Mouse (Mus musculus): Measurements from ENCODE around the gene Zfp536. TPM values are rescaled to one million over a fixed set of nuclear protein-coding genes. Genes with fewer than 3 reads are reported as not detected.

The Zfp536 gene
- polyA plus RNA-seq, 1 experiment from 2014 or later: 3.7 TPM

DNA sequence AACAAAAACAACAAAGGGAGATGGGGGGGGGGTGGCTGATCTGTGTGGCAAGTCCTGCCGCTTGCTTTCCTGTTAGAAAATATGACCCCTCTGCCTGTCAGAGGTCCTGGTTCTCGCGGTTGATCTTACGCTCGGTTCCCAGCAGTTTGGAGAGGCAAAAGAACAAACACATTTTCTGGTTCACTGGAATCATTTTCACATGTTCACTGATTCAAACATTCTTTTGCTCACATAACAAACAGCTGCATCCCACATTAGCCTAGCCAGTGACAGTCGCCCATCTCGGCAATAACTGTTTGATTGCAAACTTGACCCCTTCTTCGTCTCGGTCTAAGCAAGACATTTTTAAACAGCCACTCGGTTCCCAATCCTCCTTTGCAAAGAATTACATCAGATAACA is 208.8 kb downstream of the Zfp536 start:
- Histone ChIP-seq H3K4me2 (ENCODE audit: low read length) (peak overlapping the region; percentile 21; the same call in 1 of the 2 replicates), H3K27me3 (ENCODE audit: insufficient read depth, low read length) (no peaks in the 10 kb centered on the region), H3K4me1 (replicated peaks; ENCODE audit: insufficient read depth, low read length) (0 out of 2 replicates have a peak, but pooled peaks cover 5% of the 10 kb centered on the region), H3K27ac (no peak overlapping the region), H3K4me3 (replicated peaks; ENCODE audit: low read depth, low read length) (no peak overlapping the region), H3K9me3 (replicated peaks; ENCODE audit: low read length) (no peaks in the 10 kb centered on the region), H3K9ac (ENCODE audit: low read depth, low read length) (no peak overlapping the region), H3K36me3 (ENCODE audit: insufficient read depth, low read length) (no peaks in the 10 kb centered on the region)
- DNase-seq (ENCODE audit: low spot score) (no peak), ATAC-seq (replicated peaks; ENCODE audit: low FRiP score, low read depth) (no peak)
- 24% methylated on average over 10 of the region's 10 CpGs for WGBS
- no peak for TF ChIP-seq CTCF (IDR thresholded peaks at IDR 0.05; ENCODE audit: low read depth)

DNA sequence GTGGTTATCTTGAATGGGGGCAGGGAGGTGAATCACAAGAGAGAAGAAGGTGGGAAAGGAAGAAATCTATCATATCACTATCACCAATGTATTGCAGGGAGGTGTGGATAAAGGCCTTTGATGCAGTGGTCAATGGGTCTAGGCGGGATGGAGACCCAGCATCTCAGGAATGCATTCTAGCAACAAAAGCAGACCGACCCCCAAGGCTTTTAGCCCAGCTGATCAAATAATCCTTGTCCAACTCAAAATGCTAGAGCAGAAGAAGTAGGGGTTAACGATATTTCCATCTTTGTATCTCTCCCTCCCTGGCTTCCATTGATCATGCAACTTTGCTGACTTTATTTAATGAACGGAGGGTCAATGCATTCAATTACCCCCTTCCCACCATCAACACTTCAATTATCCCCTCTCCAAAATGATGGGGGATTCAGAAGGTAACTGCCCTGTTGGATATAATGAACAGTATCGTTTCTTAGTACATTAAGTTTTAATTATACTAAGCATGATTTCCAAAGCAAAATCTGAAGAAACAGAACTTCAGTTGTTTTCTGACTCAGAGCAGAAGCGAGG is 209.5 kb downstream of the Zfp536 start:
- 0 out of 2 replicates have a peak, but pooled peaks cover 5% of the 10 kb centered on the region for H3K4me1 ChIP-seq (replicated peaks; ENCODE audit: insufficient read depth, low read length)
- TF ChIP-seq CTCF (IDR thresholded peaks at IDR 0.05; ENCODE audit: low read depth): no peak
- H3K27me3 ChIP-seq (ENCODE audit: insufficient read depth, low read length): no peaks in the 10 kb centered on the region
- H3K4me3 ChIP-seq (replicated peaks; ENCODE audit: low read depth, low read length): no peak overlapping the region
- no peaks in the 10 kb centered on the region for H3K9me3 ChIP-seq (replicated peaks; ENCODE audit: low read length)
- no peak overlapping the region for H3K27ac ChIP-seq
- DNase-seq (ENCODE audit: low spot score) (no peak), ATAC-seq (replicated peaks; ENCODE audit: low FRiP score, low read depth) (no peak)
- H3K4me2 ChIP-seq (ENCODE audit: low read length): peak overlapping the region; percentile 21
- H3K36me3 ChIP-seq (ENCODE audit: insufficient read depth, low read length): no peaks in the 10 kb centered on the region
- WGBS: 56% methylated on average over 6 of the region's 6 CpGs
- H3K9ac ChIP-seq (ENCODE audit: low read depth, low read length): no peak overlapping the region

DNA sequence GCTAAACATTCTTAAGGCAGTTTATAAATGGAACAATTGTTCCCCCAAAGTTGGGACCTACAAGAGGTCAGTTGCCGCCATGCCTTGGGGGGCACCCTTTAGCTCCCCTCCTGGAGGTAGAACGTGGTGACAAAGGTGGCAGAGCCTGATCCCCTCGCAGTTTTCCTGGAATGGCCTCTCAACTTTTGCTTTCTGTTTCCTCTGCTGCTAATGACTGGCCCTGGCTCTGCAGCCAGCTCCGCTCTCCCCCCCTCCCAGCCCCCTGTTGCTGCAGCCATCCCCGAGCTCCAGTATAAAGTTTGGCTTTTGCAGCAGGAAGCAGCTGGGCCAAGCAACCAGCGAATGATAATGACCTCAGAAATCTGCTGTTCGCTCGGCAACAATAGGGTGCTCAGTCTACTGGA is 210.3 kb downstream of the Zfp536 start:
- no peak; the same call in 1 of the 2 replicates for ATAC-seq (replicated peaks; ENCODE audit: low FRiP score, low read depth)
- 6% methylated on average over 8 of the region's 8 CpGs for WGBS
- peak overlapping the region; percentile 10; the same call in 1 of the 2 replicates for H3K4me3 ChIP-seq (replicated peaks; ENCODE audit: low read depth, low read length)
- no peaks in the 10 kb centered on the region for H3K36me3 ChIP-seq (ENCODE audit: insufficient read depth, low read length)
- peak; percentile 75 for DNase-seq (ENCODE audit: low spot score)
- no peak for TF ChIP-seq CTCF (IDR thresholded peaks at IDR 0.05; ENCODE audit: low read depth)
- peak overlapping the region; percentile 67 for H3K27ac ChIP-seq
- H3K9me3 ChIP-seq (replicated peaks; ENCODE audit: low read length): no peaks in the 10 kb centered on the region
- H3K4me2 ChIP-seq (ENCODE audit: low read length): peak overlapping the region; percentile 47
- 0 out of 2 replicates have a peak, but pooled peaks cover 5% of the 10 kb centered on the region for H3K4me1 ChIP-seq (replicated peaks; ENCODE audit: insufficient read depth, low read length)
- H3K27me3 ChIP-seq (ENCODE audit: insufficient read depth, low read length): no peaks in the 10 kb centered on the region
- H3K9ac ChIP-seq (ENCODE audit: low read depth, low read length): 0 out of 2 replicates have a peak overlapping the region, but pooled peaks have one; percentile 3

DNA sequence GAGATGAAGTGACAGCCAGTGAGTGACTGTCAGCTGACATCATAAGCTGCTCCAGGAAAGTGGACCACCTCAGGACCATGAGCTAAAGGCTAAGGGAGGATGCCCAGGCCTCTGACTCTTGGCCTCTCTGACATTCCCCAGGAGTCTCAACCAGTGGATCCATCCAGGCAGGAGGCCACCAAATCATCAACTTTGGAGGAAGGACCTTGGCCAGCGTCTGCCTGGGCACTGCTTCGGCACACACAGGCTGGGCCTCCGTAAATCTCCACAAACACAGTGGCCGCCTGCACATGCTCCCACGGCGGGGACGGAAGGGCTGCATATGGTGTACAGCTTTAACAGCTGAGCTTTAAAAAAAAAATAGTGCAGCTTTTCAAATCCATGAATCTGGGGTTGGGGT is 210.9 kb downstream of the Zfp536 start:
- Histone ChIP-seq H3K9me3 (replicated peaks; ENCODE audit: low read length) (no peaks in the 10 kb centered on the region), H3K4me3 (replicated peaks; ENCODE audit: low read depth, low read length) (no peak overlapping the region), H3K36me3 (ENCODE audit: insufficient read depth, low read length) (no peaks in the 10 kb centered on the region), H3K4me2 (ENCODE audit: low read length) (peak overlapping the region; percentile 47), H3K9ac (ENCODE audit: low read depth, low read length) (no peak overlapping the region), H3K4me1 (replicated peaks; ENCODE audit: insufficient read depth, low read length) (0 out of 2 replicates have a peak, but pooled peaks cover 5% of the 10 kb centered on the region), H3K27me3 (ENCODE audit: insufficient read depth, low read length) (no peaks in the 10 kb centered on the region), H3K27ac (no peak overlapping the region)
- DNase-seq (ENCODE audit: low spot score) (no peak), ATAC-seq (replicated peaks; ENCODE audit: low FRiP score, low read depth) (no peak)
- no peak for TF ChIP-seq CTCF (IDR thresholded peaks at IDR 0.05; ENCODE audit: low read depth)
- 34% methylated on average over 7 of the region's 7 CpGs for WGBS

DNA sequence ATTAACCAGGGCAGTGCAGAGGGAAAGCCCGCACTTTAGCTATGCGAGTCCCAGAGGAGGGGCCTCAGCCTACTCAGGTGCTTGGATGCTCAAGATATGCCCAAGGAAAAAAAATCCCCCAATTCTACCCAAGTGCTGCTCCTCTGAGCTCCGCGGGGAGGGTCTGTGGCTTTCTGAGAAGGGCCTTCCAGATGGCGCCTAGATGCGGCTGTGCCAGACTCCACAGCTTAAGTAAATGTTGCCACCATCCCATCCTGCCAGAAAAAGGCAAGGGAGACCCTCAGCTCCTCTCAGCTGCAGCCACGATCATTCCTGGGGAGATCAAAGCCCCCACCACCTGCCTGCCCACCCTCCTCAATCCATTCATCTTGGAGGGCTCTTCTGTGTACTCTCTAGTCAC is 212.9 kb downstream of the Zfp536 start:
- 87% methylated on average over 7 of the region's 7 CpGs for WGBS
- H3K9ac ChIP-seq (ENCODE audit: low read depth, low read length): no peak overlapping the region
- no peak overlapping the region for H3K27ac ChIP-seq
- ATAC-seq (replicated peaks; ENCODE audit: low FRiP score, low read depth): no peak
- no peaks in the 10 kb centered on the region for H3K9me3 ChIP-seq (replicated peaks; ENCODE audit: low read length)
- H3K36me3 ChIP-seq (ENCODE audit: insufficient read depth, low read length): no peaks in the 10 kb centered on the region
- TF ChIP-seq CTCF (IDR thresholded peaks at IDR 0.05; ENCODE audit: low read depth): no peak
- no peaks in the 10 kb centered on the region for H3K27me3 ChIP-seq (ENCODE audit: insufficient read depth, low read length)
- DNase-seq (ENCODE audit: low spot score): no peak
- no peak overlapping the region for H3K4me2 ChIP-seq (ENCODE audit: low read length)
- H3K4me1 ChIP-seq (replicated peaks; ENCODE audit: insufficient read depth, low read length): 0 out of 2 replicates have a peak, but pooled peaks cover 5% of the 10 kb centered on the region
- H3K4me3 ChIP-seq (replicated peaks; ENCODE audit: low read depth, low read length): no peak overlapping the region

DNA sequence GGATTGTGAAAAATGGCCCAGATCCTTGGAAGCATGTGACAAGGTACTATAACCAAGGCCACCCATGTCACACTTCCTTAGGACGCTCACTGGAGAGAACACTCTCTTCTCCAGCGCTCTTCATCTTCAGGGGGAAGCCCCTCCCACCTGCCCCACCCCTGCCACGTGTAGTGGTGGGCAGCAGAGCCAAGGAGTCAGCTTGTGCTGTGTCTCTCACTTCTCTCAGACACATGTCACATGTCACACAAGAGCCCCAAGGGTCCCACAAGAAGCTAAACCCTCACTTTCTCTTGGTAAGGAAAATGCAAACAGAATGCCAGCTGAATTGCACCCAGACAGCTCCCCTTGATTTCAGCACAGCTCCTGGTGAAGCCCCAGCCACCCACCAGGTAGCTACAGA is 213.6 kb downstream of the Zfp536 start:
- Histone ChIP-seq H3K9me3 (replicated peaks; ENCODE audit: low read length) (no peaks in the 10 kb centered on the region), H3K4me1 (replicated peaks; ENCODE audit: insufficient read depth, low read length) (0 out of 2 replicates have a peak, but pooled peaks cover 5% of the 10 kb centered on the region), H3K36me3 (ENCODE audit: insufficient read depth, low read length) (no peaks in the 10 kb centered on the region), H3K27ac (no peak overlapping the region), H3K4me2 (ENCODE audit: low read length) (no peak overlapping the region), H3K9ac (ENCODE audit: low read depth, low read length) (no peak overlapping the region), H3K27me3 (ENCODE audit: insufficient read depth, low read length) (no peaks in the 10 kb centered on the region), H3K4me3 (replicated peaks; ENCODE audit: low read depth, low read length) (no peak overlapping the region)
- no peak for DNase-seq (ENCODE audit: low spot score)
- ATAC-seq (replicated peaks; ENCODE audit: low FRiP score, low read depth): no peak
- 51% methylated on average over 3 of the region's 3 CpGs for WGBS
- no peak for TF ChIP-seq CTCF (IDR thresholded peaks at IDR 0.05; ENCODE audit: low read depth)

All from kidney, postnatal 0 days (tissue).